Mouse (Mus musculus) forebrain, embryonic 11.5 days (tissue): ENCODE measurements around the gene Nek4. TPM values are rescaled to one million over a fixed set of nuclear protein-coding genes. Genes with fewer than 3 reads are reported as not detected.

Source experiments
- ATAC-seq: fragments of 200-750 bp; cut with Nextera tagmentation; replicated peaks from 2 replicates; pipeline ENCODE4 v1.8.0; 2017; ENCODE audit warnings: moderate TSS enrichment; ENCODE audit not compliant: low FRiP score
- DNase-seq: peaks from one replicate; pipeline ENCODE4 v3.0.0-alpha.2; 2017; ENCODE audit warnings: low spot score
- H3K27ac ChIP-seq: fragments of 300-500 bp; sonication (generic); 2 replicates; pipeline ENCODE4 v1.5.1; 2014; ENCODE audit warnings: low read depth, low read length
- H3K27me3 ChIP-seq: fragments of 300-500 bp; sonication (generic); 2 replicates; pipeline ENCODE4 v1.6.1; 2014; ENCODE audit warnings: mild to moderate bottlenecking, low read length, mixed read lengths; ENCODE audit not compliant: control insufficient read depth, insufficient read depth
- H3K36me3 ChIP-seq: fragments of 300-500 bp; sonication (generic); 2 replicates; pipeline ENCODE4 v1.6.1; 2014; ENCODE audit warnings: mild to moderate bottlenecking, low read length, moderate library complexity, mixed read lengths; ENCODE audit not compliant: control insufficient read depth, insufficient read depth
- H3K4me1 ChIP-seq: fragments of 300-500 bp; sonication (generic); replicated peaks from 2 replicates; pipeline ENCODE4 v1.6.1; 2014; ENCODE audit warnings: low read length, mixed read lengths; ENCODE audit not compliant: control insufficient read depth, insufficient read depth
- H3K4me2 ChIP-seq: fragments of 300-500 bp; sonication (generic); 2 replicates; pipeline ENCODE4 v1.6.1; 2014; ENCODE audit warnings: low read depth, mild to moderate bottlenecking, low read length, moderate library complexity, mixed read lengths; ENCODE audit not compliant: severe bottlenecking
- H3K4me3 ChIP-seq: fragments of 300-500 bp; sonication (generic); 2 replicates; pipeline ENCODE4 v1.5.1; 2014; ENCODE audit warnings: low read depth, low read length
- H3K9ac ChIP-seq: fragments of 300-500 bp; sonication (generic); 2 replicates; pipeline ENCODE4 v1.6.1; 2014; ENCODE audit warnings: low read length
- H3K9me3 ChIP-seq: fragments of 300-500 bp; sonication (generic); 2 replicates; pipeline ENCODE4 v1.6.1; 2016; ENCODE audit warnings: low read length, mixed read lengths; ENCODE audit not compliant: control insufficient read depth
- WGBS: fragments of 180-500 bp; shearing (Covaris S2); extraction: QIAGEN DNeasy Blood & Tissue Kit; methylation state at CpG from one replicate; pipeline ENCODE4 v1.1.7; 2014; 5-methylcytosine and 5-hydroxymethylcytosine counted together
- polyA plus RNA-seq: library from polyadenylated mRNA; unstranded; fragments of >200 nt; fragmentation: Nextera tagmentation; extraction: Ambion mirVana; gene quantifications from 2 replicates; pipeline ENCODE4 v1.2.1, GENCODE M21; 2014

Gene Nek4
- 22.4 and 24.4 TPM in 2 replicates for polyA plus RNA-seq

GRCm38 (mm10) chr14:30951154-30951825 lies at the start of gene Nek4:
Nek4 (plus strand) TSS chr14:30951377.
- H3K36me3 ChIP-seq, result no peaks in the 10 kb centered on the region; the same call in 1 of the 2 replicates
- peak; percentile 98 for DNase-seq
- no peak within 1 kb of the TSS for H3K27ac ChIP-seq
- H3K9me3 ChIP-seq, result no peaks in the 10 kb centered on the region
- H3K4me3 ChIP-seq, result peak within 1 kb of the TSS; percentile 70
- peaks cover 2% of the 10 kb centered on the region; the same call in 1 of the 2 replicates for H3K4me1 ChIP-seq
- under 1% methylated on average over 57 of the region's 57 CpGs for WGBS
- H3K9ac ChIP-seq, result peak within 1 kb of the TSS; percentile 82
- no peaks in the 10 kb centered on the region for H3K27me3 ChIP-seq
- peak within 1 kb of the TSS; percentile 66 for H3K4me2 ChIP-seq
- peak; percentile 100 for ATAC-seq

DNA sequence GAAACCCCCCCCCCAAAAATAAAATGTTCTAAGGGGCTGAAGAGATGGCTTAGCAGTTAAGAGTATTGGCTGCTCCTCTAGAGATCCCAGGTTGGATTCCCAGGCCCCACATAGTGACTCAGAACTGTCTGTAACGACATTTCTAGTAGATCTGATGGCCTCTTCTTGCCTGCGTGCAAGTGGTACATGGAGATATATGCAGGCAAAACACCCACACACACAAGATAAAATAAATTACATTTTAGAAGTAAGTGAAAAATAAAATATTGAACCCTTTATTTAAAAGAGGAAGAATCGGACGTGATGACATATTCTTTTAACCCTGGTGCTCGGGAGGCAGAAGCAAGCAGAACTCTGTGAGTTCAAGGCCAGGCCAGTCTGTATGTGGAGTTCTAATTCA lies 48.5 kb upstream of the Nek4 start:
- Histone ChIP-seq H3K4me2 (no peak overlapping the region), H3K9ac (no peak overlapping the region), H3K9me3 (0 out of 2 replicates have a peak, but pooled peaks cover 2% of the 10 kb centered on the region), H3K4me3 (no peak overlapping the region), H3K4me1 (no peaks in the 10 kb centered on the region), H3K36me3 (no peaks in the 10 kb centered on the region), H3K27ac (no peak overlapping the region), H3K27me3 (no peaks in the 10 kb centered on the region)
- 93% methylated on average over 5 of the region's 5 CpGs for WGBS
- ATAC-seq (no peak), DNase-seq (no peak)

- 76% methylated on average over 3 of the region's 3 CpGs for WGBS
- ATAC-seq, result no peak
- no peaks in the 10 kb centered on the region for H3K4me1 ChIP-seq
Observed at GRCm38 (mm10) chr14:30903036-30903435, 48.1 kb upstream of the Nek4 start.

GRCm38 (mm10) chr14:30904307-30904706 lies 46.9 kb upstream of the Nek4 start:
- ATAC-seq, result no peak
- no peak overlapping the region for H3K4me3 ChIP-seq
- WGBS, result 92% methylated on average over 8 of the region's 8 CpGs
- no peaks in the 10 kb centered on the region for H3K4me1 ChIP-seq
- H3K9me3 ChIP-seq, result 0 out of 2 replicates have a peak, but pooled peaks cover 2% of the 10 kb centered on the region
- no peak for DNase-seq
- H3K27me3 ChIP-seq, result no peaks in the 10 kb centered on the region
- H3K27ac ChIP-seq, result no peak overlapping the region
- no peak overlapping the region for H3K4me2 ChIP-seq
- no peaks in the 10 kb centered on the region for H3K36me3 ChIP-seq
- H3K9ac ChIP-seq, result no peak overlapping the region

More at GRCm38 (mm10) chr14:30903036-30903435, 48.1 kb upstream of the Nek4 start:
- Histone ChIP-seq H3K27ac (no peak overlapping the region), H3K36me3 (no peaks in the 10 kb centered on the region), H3K9ac (no peak overlapping the region), H3K9me3 (0 out of 2 replicates have a peak, but pooled peaks cover 2% of the 10 kb centered on the region), H3K4me2 (no peak overlapping the region), H3K27me3 (no peaks in the 10 kb centered on the region), H3K4me3 (no peak overlapping the region)
- no peak for DNase-seq

DNA sequence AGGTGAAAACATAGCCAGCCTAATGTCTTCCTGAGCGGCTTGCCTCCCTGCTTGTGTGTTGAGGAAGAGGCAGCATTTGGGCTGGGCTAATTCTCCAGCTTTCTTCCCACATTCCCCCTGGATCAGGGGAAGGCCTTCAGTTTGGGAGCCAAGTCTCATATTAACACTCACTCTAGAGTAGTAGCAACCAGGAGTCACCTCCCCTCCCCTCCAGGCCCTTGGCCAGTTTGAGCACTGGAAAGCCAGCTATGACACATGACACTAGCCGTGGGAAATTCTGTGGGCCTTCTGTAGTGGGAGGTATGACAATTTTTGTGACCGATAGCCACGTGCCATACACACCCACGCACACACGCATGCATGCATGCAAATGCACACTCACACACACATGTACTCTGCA lies 45.2 kb upstream of the Nek4 start:
- 93% methylated on average over 6 of the region's 6 CpGs for WGBS
- Histone ChIP-seq H3K4me1 (no peaks in the 10 kb centered on the region), H3K27me3 (no peaks in the 10 kb centered on the region), H3K4me2 (no peak overlapping the region), H3K9me3 (no peaks in the 10 kb centered on the region), H3K9ac (no peak overlapping the region), H3K36me3 (no peaks in the 10 kb centered on the region), H3K4me3 (no peak overlapping the region), H3K27ac (no peak overlapping the region)
- no peak for DNase-seq
- no peak for ATAC-seq

GRCm38 (mm10) chr14:30907814-30908265 lies 43.3 kb upstream of the Nek4 start:
- H3K4me2 ChIP-seq, result no peak overlapping the region
- 91% methylated on average over 3 of the region's 3 CpGs for WGBS
- H3K4me3 ChIP-seq, result no peak overlapping the region
- no peaks in the 10 kb centered on the region for H3K4me1 ChIP-seq
- ATAC-seq, result no peak
- no peaks in the 10 kb centered on the region for H3K27me3 ChIP-seq
- no peak overlapping the region for H3K27ac ChIP-seq
- no peak overlapping the region for H3K9ac ChIP-seq
- no peaks in the 10 kb centered on the region for H3K36me3 ChIP-seq
- H3K9me3 ChIP-seq, result no peaks in the 10 kb centered on the region
- DNase-seq, result no peak

DNA sequence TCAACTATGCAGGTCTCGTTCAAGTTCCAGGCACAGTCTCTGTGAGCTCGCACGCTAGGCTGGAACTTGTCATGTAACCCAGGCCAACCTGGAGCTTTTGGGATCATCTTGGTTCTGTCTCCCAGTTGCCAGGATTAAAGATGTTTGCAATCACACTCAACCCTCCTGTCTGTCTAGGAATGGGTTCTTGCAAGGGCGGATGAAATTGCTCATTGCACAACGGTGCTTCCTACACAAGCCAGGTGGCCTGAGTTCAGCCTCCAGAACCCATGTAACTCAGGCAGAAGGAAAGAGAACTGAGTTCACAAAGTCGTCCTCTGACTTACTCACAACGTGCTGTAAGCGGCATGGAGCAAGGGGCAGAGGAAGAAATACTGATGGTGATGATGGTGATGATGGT lies 40.0 kb upstream of the Nek4 start:
- 92% methylated on average over 8 of the region's 8 CpGs for WGBS
- DNase-seq (no peak), ATAC-seq (no peak)
- Histone ChIP-seq H3K36me3 (no peaks in the 10 kb centered on the region), H3K27ac (no peak overlapping the region), H3K4me3 (no peak overlapping the region), H3K9me3 (no peaks in the 10 kb centered on the region), H3K27me3 (no peaks in the 10 kb centered on the region), H3K4me1 (no peaks in the 10 kb centered on the region), H3K4me2 (no peak overlapping the region), H3K9ac (no peak overlapping the region)

DNA sequence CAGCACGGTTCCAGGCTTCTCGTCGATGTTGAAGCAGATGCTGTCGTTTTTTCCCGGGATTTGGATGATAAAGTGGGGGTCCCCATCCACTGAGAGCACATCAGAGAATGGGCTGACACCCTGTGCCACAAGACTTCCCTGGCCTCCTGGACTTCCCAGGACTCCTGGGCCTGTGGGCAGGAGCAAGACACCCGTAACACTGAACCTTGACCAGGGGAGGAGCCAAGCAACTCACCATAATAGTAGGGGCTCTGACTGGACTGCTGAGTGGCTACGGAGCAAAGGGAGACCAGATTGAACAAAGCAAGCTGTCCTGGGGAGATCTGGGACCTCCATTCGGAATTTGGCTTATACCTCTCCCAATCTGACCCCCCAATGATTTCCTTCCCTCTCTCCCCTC lies 38.5 kb upstream of the Nek4 start:
- Histone ChIP-seq H3K27me3 (no peaks in the 10 kb centered on the region), H3K4me3 (no peak overlapping the region), H3K9me3 (no peaks in the 10 kb centered on the region), H3K27ac (no peak overlapping the region), H3K36me3 (no peaks in the 10 kb centered on the region), H3K4me2 (no peak overlapping the region), H3K4me1 (no peaks in the 10 kb centered on the region), H3K9ac (no peak overlapping the region)
- ATAC-seq (no peak), DNase-seq (no peak)
- WGBS, result 86% methylated on average over 8 of the region's 8 CpGs

DNA sequence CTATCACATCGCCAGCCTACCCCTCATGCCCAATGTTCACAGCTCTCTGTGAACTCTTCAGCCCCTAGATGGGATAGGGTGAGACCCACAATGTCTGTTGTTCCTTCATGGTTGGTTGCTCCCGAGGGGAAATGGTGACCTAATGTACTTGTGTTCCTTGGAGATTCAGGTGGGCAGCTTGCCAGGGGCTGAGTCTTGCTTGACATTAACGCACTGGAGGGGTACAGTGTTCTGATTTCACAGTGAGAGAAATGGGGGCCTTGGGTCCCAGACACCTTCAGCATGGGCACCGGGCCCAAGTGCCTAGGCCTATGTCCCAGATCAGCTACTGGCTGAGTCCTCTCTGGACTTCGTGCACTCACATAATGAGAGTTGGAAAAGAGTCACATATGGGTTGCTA lies 37.8 kb upstream of the Nek4 start:
- H3K9ac ChIP-seq, result no peak overlapping the region
- H3K36me3 ChIP-seq, result no peaks in the 10 kb centered on the region
- no peaks in the 10 kb centered on the region for H3K9me3 ChIP-seq
- H3K27me3 ChIP-seq, result no peaks in the 10 kb centered on the region
- DNase-seq, result no peak
- no peaks in the 10 kb centered on the region for H3K4me1 ChIP-seq
- 88% methylated on average over 5 of the region's 5 CpGs for WGBS
- no peak overlapping the region for H3K4me3 ChIP-seq
- ATAC-seq, result no peak
- H3K27ac ChIP-seq, result no peak overlapping the region
- no peak overlapping the region for H3K4me2 ChIP-seq
